Mouse (Mus musculus): Measurements from ENCODE around the gene BC030499. TPM values are rescaled to one million over a fixed set of nuclear protein-coding genes. Genes with fewer than 3 reads are reported as not detected.

Gene BC030499
- total RNA-seq, 2 experiments from 2014 or later, result 5.6 to 12.2 TPM

DNA sequence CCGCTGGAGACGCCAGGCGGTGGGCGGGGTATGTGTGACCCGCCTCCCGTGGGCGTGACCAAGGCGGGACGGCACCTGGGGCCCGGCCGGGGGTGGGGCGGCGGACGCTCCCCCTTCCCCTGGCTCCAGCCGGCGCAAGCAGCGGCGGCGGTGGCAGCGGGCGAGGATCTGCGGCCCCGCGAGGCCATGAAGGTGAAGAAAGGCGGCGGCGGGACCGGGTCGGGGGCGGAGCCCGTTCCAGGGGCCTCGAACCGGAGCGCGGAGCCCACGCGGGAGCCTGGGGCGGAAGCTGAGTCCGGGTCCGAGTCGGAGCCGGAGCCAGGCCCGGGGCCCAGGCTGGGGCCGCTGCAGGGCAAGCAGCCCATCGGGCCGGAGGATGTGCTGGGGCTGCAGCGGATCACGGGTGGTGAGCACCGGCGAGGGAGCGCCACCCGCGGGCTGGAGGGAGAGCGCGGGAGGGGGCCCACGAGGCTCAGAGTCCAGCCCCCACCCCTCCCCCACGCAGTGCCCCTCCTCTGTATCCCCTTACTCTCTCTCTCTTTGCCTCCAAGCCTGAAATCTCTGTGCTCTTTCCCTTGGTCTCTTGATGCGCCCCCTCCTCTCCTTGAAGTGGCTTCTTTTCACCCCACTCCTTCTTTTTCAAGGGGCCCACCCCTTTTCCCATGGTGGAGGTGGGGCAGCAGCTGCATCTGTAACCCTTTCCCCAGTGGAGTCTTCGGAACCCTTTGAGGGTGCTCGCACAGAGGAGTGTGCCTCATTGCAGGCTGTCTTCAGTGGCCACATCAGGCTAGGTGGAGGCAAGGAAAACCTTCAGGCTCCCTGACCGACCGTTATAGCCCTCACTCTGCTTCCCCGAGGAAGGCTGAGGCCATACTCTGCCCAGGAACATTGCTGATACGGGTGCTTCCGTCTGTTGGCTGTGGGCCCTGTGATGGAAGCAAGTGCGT is 53.0 kb downstream of the BC030499 start, which contains the start of gene Unc119:
Gene Unc119 (plus strand): TSS at position 102 of the 947 bp plus-strand sequence.
- DNase-seq (ENCODE audit: low spot score in 2 of 2), result peak; percentile 72
- H3K4me3 ChIP-seq, result peak within 1 kb of the TSS; percentile 75
- TF ChIP-seq CTCF (conservative IDR thresholded peaks at IDR 0.05), result 0 out of 2 replicates have a peak, but pooled peaks have one; percentile 11
- H3K27ac ChIP-seq, result peak within 1 kb of the TSS; percentile 87

- DNase-seq (ENCODE audit: low spot score in 2 of 2), result no peak
- Histone ChIP-seq H3K27ac (peak overlapping the region; percentile 87; the same call in 1 of the 2 replicates), H3K4me3 (peak overlapping the region; percentile 75)
- TF ChIP-seq CTCF (conservative IDR thresholded peaks at IDR 0.05), result no peak
These were observed 53.8 kb downstream of the BC030499 start for GRCm38 (mm10) chr11:78344328-78344889.

GRCm38 (mm10) chr11:78344890-78345715 is 54.5 kb downstream of the BC030499 start:
- no peak overlapping the region for H3K4me3 ChIP-seq
- peak overlapping the region; percentile 33; the same call in 1 of the 2 replicates for H3K27ac ChIP-seq
- DNase-seq (ENCODE audit: low spot score in 2 of 2), result no peak
- TF ChIP-seq CTCF (conservative IDR thresholded peaks at IDR 0.05), result no peak

GRCm38 (mm10) chr11:78345801-78346200 is 55.2 kb downstream of the BC030499 start:
- no peak for DNase-seq (ENCODE audit: low spot score in 2 of 2)
- TF ChIP-seq CTCF (conservative IDR thresholded peaks at IDR 0.05), result no peak
- 0 out of 2 replicates have a peak overlapping the region, but pooled peaks have one; percentile 23 for H3K27ac ChIP-seq
- no peak overlapping the region for H3K4me3 ChIP-seq

Other genes with a start within 250 kb of the BC030499 start
- 10 to 100 TPM; 19.5 to 20.1 TPM for gene Eral1, start 210.5 kb upstream of the BC030499 start, total RNA-seq (2021)
- gene Fam222b, start 196.2 kb upstream of the BC030499 start, total RNA-seq (2021), result 10 to 100 TPM; 29.5 to 30.3 TPM
- 10 to 100 TPM; 11.1 to 13.3 TPM for gene Traf4, start 125.3 kb upstream of the BC030499 start, total RNA-seq (2021)
- 1 to 10 TPM; 2.6 to 3.3 TPM for gene Nek8, start 114.2 kb upstream of the BC030499 start, total RNA-seq (2021)
- 10 to 100 TPM; 21.1 to 24.3 TPM for gene Tlcd1, start 114.1 kb upstream of the BC030499 start, total RNA-seq (2021)
- gene Rpl23a, start 107.3 kb upstream of the BC030499 start, total RNA-seq (2021), result 100 to 1,000 TPM; 747 to 755 TPM
- 10 to 100 TPM; 33.3 TPM for gene Rab34, start 102.4 kb upstream of the BC030499 start, total RNA-seq (2021)
- 1 to 10 TPM; 3.7 to 5.5 TPM for gene Proca1, start 97.4 kb upstream of the BC030499 start, total RNA-seq (2021)
- 10 to 100 TPM; 66.8 to 69.1 TPM for gene Sdf2, start 45.1 kb upstream of the BC030499 start, total RNA-seq (2021)
- gene Supt6, start 44.9 kb upstream of the BC030499 start, total RNA-seq (2021), result 100 to 1,000 TPM; 132 to 137 TPM
- gene 2610507B11Rik, start 29.1 kb upstream of the BC030499 start, total RNA-seq (2021), result 100 to 1,000 TPM; 192 to 198 TPM
- 1 to 10 TPM; 8.3 to 8.5 TPM for gene Spag5, start 10.7 kb downstream of the BC030499 start, total RNA-seq (2021)
- gene Aldoc, start 32.1 kb downstream of the BC030499 start, total RNA-seq (2021), result 100 to 1,000 TPM; 853 to 900 TPM
- 10 to 100 TPM; 58.2 to 59.9 TPM for gene Pigs, start 37.6 kb downstream of the BC030499 start, total RNA-seq (2021)
- gene Unc119, start 52.6 kb downstream of the BC030499 start, total RNA-seq (2021), result 10 to 100 TPM; 27.8 to 33.9 TPM
- gene Foxn1, start 95.7 kb downstream of the BC030499 start, total RNA-seq (2021), result not detected
- not detected for gene Slc13a2, start 131.4 kb downstream of the BC030499 start, total RNA-seq (2021)
- gene Slc46a1, start 174.9 kb downstream of the BC030499 start, total RNA-seq (2021), result 10 to 100 TPM; 11.7 to 12.3 TPM
- 10 to 100 TPM; 39.2 to 45.4 TPM for gene Sarm1, start 206.9 kb downstream of the BC030499 start, total RNA-seq (2021)
- 10 to 100 TPM; 59.6 to 69.2 TPM for gene Vtn, start 208.2 kb downstream of the BC030499 start, total RNA-seq (2021)
- gene Sebox, start 212.6 kb downstream of the BC030499 start, total RNA-seq (2021), result 1 to 10 TPM; 4.5 to 4.7 TPM
- 10 to 100 TPM; 44.2 to 45.7 TPM for gene Tmem199, start 221.3 kb downstream of the BC030499 start, total RNA-seq (2021)
- 100 to 1,000 TPM; 121 to 122 TPM for gene Poldip2, start 221.4 kb downstream of the BC030499 start, total RNA-seq (2021)
- 10 to 100 TPM; 29.9 to 31.3 TPM for gene Tnfaip1, start 245.5 kb downstream of the BC030499 start, total RNA-seq (2021)
- 10 to 100 TPM; 77.7 to 80.2 TPM for gene Ift20, start 245.5 kb downstream of the BC030499 start, total RNA-seq (2021)

Data from layer of hippocampus, adult 2 months (tissue).